Mouse (Mus musculus) thymus, adult 2 months (tissue): Measurements from ENCODE around the gene Csf2rb. TPM values are rescaled to one million over a fixed set of nuclear protein-coding genes. Genes with fewer than 3 reads are reported as not detected.
"Not testable (repeated sequence)": the region's sequence is repeated elsewhere in the genome, so short reads cannot be mapped to it uniquely, and the experiment has no call there.

Experiments
- DNase-seq: peaks from one replicate; pipeline ENCODE4 v3.0.0; 2021
- H3K27ac ChIP-seq: fragments of 200-500 bp; 2 replicates; pipeline ENCODE4 v1.5.1; 2012; ENCODE audit warnings: low read length, control low read depth; ENCODE audit not compliant: control insufficient read depth, insufficient read depth
- H3K27me3 ChIP-seq: fragments of 200-500 bp; 2 replicates; pipeline ENCODE4 v1.6.1; 2012; ENCODE audit warnings: mild to moderate bottlenecking, low read length, moderate library complexity, mixed read lengths; ENCODE audit not compliant: control insufficient read depth, insufficient read depth
- H3K36me3 ChIP-seq: fragments of 200-500 bp; 2 replicates; pipeline ENCODE4 v1.6.1; 2012; ENCODE audit warnings: mild to moderate bottlenecking, low read length, moderate library complexity; ENCODE audit not compliant: control insufficient read depth, insufficient read depth
- H3K4me1 ChIP-seq: fragments of 200-500 bp; replicated peaks from 2 replicates; pipeline ENCODE4 v1.6.1; 2012; ENCODE audit warnings: low read length; ENCODE audit not compliant: control insufficient read depth, insufficient read depth
- H3K4me3 ChIP-seq: fragments of 200-500 bp; 2 replicates; pipeline ENCODE4 v1.5.1; 2012; ENCODE audit warnings: mild to moderate bottlenecking, low read length, control low read depth, moderate library complexity; ENCODE audit not compliant: control insufficient read depth, insufficient read depth
- CTCF ChIP-seq: fragments of 200-500 bp; IDR thresholded peaks from 2 replicates; pipeline ENCODE4 v1.5.1; 2012; ENCODE audit warnings: mild to moderate bottlenecking, control low read depth, low read length, moderate library complexity, borderline replicate concordance; ENCODE audit not compliant: control insufficient read depth, poor library complexity, insufficient read depth; ENCODE audit errors: extremely low read depth
- POLR2A ChIP-seq: fragments of 200-500 bp; IDR thresholded peaks from 2 replicates; pipeline ENCODE4 v1.6.1; 2012; ENCODE audit warnings: mild to moderate bottlenecking, low read length, control low read depth, moderate library complexity; ENCODE audit not compliant: control insufficient read depth, poor library complexity, insufficient read depth; ENCODE audit errors: extremely low read depth
- WGBS: fragments of 180-500 bp; shearing (Covaris S2); methylation state at CpG from one replicate; pipeline ENCODE4 v1.1.7; 2018; 5-methylcytosine and 5-hydroxymethylcytosine counted together
- polyA plus RNA-seq: library from polyadenylated mRNA; depleted of rRNA; stranded (reverse); fragments of >200 nt; gene quantifications from 2 replicates; pipeline ENCODE4 v1.2.3, GENCODE M21; 2012

Csf2rb gene
- polyA plus RNA-seq, 1 experiment = 38.3 TPM

- no peak overlapping the region for H3K4me3 ChIP-seq
- WGBS = 74% methylated on average over 4 of the region's 4 CpGs
- TF ChIP-seq POLR2A = no peak
- no peak for TF ChIP-seq CTCF
Observed at GRCm38 (mm10) chr15:78330706-78331105, 5.2 kb downstream of the Csf2rb start.

GRCm38 (mm10) chr15:78331523-78332340, 6.2 kb downstream of the Csf2rb start:
- TF ChIP-seq CTCF (no peak), POLR2A (no peak)
- Histone ChIP-seq H3K36me3 (no peaks in the 10 kb centered on the region), H3K4me3 (no peak overlapping the region), H3K27ac (no peak overlapping the region), H3K27me3 (no peaks in the 10 kb centered on the region), H3K4me1 (no peaks in the 10 kb centered on the region)
- DNase-seq = no peak
- 32% methylated on average over 5 of the region's 5 CpGs for WGBS

More at GRCm38 (mm10) chr15:78330706-78331105, 5.2 kb downstream of the Csf2rb start:
- no peak for DNase-seq
- H3K4me1 ChIP-seq = no peaks in the 10 kb centered on the region
- no peaks in the 10 kb centered on the region for H3K36me3 ChIP-seq
- H3K27me3 ChIP-seq = no peaks in the 10 kb centered on the region
- no peak overlapping the region for H3K27ac ChIP-seq

GRCm38 (mm10) chr15:78332981-78333380, 7.4 kb downstream of the Csf2rb start:
- H3K4me3 ChIP-seq = no peak overlapping the region
- H3K36me3 ChIP-seq = no peaks in the 10 kb centered on the region
- WGBS = 18% methylated on average over 6 of the region's 6 CpGs
- no peaks in the 10 kb centered on the region for H3K4me1 ChIP-seq
- no peaks in the 10 kb centered on the region for H3K27me3 ChIP-seq
- no peak overlapping the region for H3K27ac ChIP-seq
- peak; percentile 11 for DNase-seq
- TF ChIP-seq POLR2A (no peak), CTCF (no peak)

GRCm38 (mm10) chr15:78334380-78334779, 8.8 kb downstream of the Csf2rb start:
- H3K36me3 ChIP-seq = no peaks in the 10 kb centered on the region
- no peak overlapping the region for H3K27ac ChIP-seq
- no peak overlapping the region for H3K4me3 ChIP-seq
- no peaks in the 10 kb centered on the region for H3K4me1 ChIP-seq
- no peak for TF ChIP-seq CTCF
- no peaks in the 10 kb centered on the region for H3K27me3 ChIP-seq
- no peak for DNase-seq
- 89% methylated on average over 3 of the region's 3 CpGs for WGBS

- DNase-seq = peak; percentile 14
- H3K27ac ChIP-seq, H3K4me3 ChIP-seq, H3K36me3 ChIP-seq, H3K4me1 ChIP-seq, H3K27me3 ChIP-seq: not testable (repeated sequence)
- 0 out of 2 replicates have a peak, but pooled peaks have one; percentile 40 for TF ChIP-seq CTCF
- 52% methylated on average over 7 of the region's 7 CpGs for WGBS
Observed at GRCm38 (mm10) chr15:78339627-78340423, 14.3 kb downstream of the Csf2rb start.

GRCm38 (mm10) chr15:78340919-78341318, 15.4 kb downstream of the Csf2rb start:
- H3K4me3 ChIP-seq, DNase-seq, H3K27ac ChIP-seq, H3K4me1 ChIP-seq, H3K36me3 ChIP-seq, H3K27me3 ChIP-seq: not testable (repeated sequence)
- WGBS = 94% methylated on average over 7 of the region's 7 CpGs

- DNase-seq = no peak
- H3K4me1 ChIP-seq = no peaks in the 10 kb centered on the region
- H3K27me3 ChIP-seq = no peaks in the 10 kb centered on the region
- no peak for TF ChIP-seq POLR2A
- no peak for TF ChIP-seq CTCF
- whole genome bisulfite sequencing = 86% methylated on average over 1 of the region's 1 CpGs
- H3K27ac ChIP-seq = no peak overlapping the region
- H3K36me3 ChIP-seq = no peaks in the 10 kb centered on the region
- no peak overlapping the region for H3K4me3 ChIP-seq
Observed at GRCm38 (mm10) chr15:78343683-78344082, 18.1 kb downstream of the Csf2rb start.
